8 mouse cellular contexts compared by ENCODE assay signal in the genomic region with DNA sequence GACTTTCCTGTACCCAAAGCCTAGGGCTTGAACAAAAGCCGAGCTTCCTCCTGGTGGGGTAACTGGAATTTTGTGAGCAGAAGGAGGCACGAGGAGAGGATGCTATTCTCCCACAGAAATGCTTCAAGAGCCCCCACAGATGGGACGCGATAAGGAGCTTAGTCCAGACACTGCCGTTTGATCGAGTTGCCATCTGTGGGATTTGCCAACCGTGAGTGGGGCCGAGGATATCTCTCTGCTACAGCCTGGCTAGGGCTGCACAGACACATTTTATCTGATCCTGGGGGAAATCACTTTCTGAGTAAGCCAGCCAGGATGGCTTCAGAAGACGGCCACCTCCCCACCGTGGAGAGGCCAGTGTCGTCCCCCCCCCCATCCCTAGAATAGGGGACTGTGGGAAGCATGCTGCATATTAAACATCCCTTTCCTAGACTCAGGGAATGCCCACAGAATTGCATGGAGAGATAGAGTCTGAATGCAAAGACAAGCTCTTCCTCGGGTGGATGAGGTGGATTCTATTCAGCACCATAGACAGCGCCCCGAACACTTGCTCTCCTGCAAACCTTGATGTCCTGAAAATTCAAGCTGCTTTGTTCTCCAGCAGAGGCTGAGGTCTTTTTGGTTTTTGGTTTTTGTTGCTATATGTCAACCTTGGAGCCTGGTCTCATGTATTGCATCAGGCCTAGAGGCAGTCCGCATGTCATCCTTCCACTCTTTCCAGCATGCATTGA.
DNase-seq lines count a peak whose midpoint lies in the region; ATAC-seq lines count a peak whose summit lies in the region.

No protein-coding gene starts in this region.

- H3K27ac ChIP-seq in forebrain, embryonic 10.5 days, result no peak overlapping the region
- H3K27ac ChIP-seq in forebrain, embryonic 16.5 days (ENCODE audit: low read length), result no peak overlapping the region
- H3K27ac ChIP-seq in intestine, embryonic 15.5 days, result no peak overlapping the region

- H3K9ac ChIP-seq in forebrain, embryonic 16.5 days (replicated peaks; ENCODE audit: low read depth, low read length), result no peak overlapping the region
- no peak overlapping the region for H3K9ac ChIP-seq in intestine, embryonic 15.5 days

- DNase-seq in forebrain, embryonic 10.5 days (ENCODE audit: extremely low spot score, low spot score), result peak; percentile 41
- DNase-seq in layer of hippocampus, adult 9-11 months, result peak; percentile 17
- no peak for DNase-seq in layer of hippocampus, adult 8-10 months (ENCODE audit: low spot score in 2 of 2)
- DNase-seq in Muller cell, postnatal 12 days (ENCODE audit: inconsistent ontology term), result peak; percentile 11
- DNase-seq in hindlimb bud, embryonic 11.5 days (ENCODE audit: extremely low spot score, low read depth, low spot score), result peak; percentile 39
- no peak for DNase-seq in spleen, postnatal 10 days (ENCODE audit: low spot score in 2 of 2)

- no peaks in the 10 kb centered on the region for H3K27me3 ChIP-seq in forebrain, embryonic 10.5 days (ENCODE audit: poor library complexity, severe bottlenecking)
- H3K27me3 ChIP-seq in forebrain, embryonic 16.5 days (replicated peaks; ENCODE audit: control insufficient read depth, insufficient read depth, low read length), result no peaks in the 10 kb centered on the region
- no peaks in the 10 kb centered on the region for H3K27me3 ChIP-seq in intestine, embryonic 15.5 days (replicated peaks)

- no peaks in the 10 kb centered on the region for H3K36me3 ChIP-seq in forebrain, embryonic 10.5 days (replicated peaks)
- no peaks in the 10 kb centered on the region for H3K36me3 ChIP-seq in forebrain, embryonic 16.5 days (ENCODE audit: control insufficient read depth, insufficient read depth)
- H3K36me3 ChIP-seq in intestine, embryonic 15.5 days, result no peaks in the 10 kb centered on the region

- H3K4me1 ChIP-seq in forebrain, embryonic 10.5 days, result no peaks in the 10 kb centered on the region
- no peaks in the 10 kb centered on the region; the same call in 1 of the 2 replicates for H3K4me1 ChIP-seq in forebrain, embryonic 16.5 days (replicated peaks; ENCODE audit: control insufficient read depth, insufficient read depth, low read length)
- H3K4me1 ChIP-seq in intestine, embryonic 15.5 days (replicated peaks), result no peaks in the 10 kb centered on the region

- no peaks in the 10 kb centered on the region for H3K9me3 ChIP-seq in forebrain, embryonic 10.5 days
- H3K9me3 ChIP-seq in forebrain, embryonic 16.5 days (ENCODE audit: control insufficient read depth, low read length), result no peaks in the 10 kb centered on the region
- H3K9me3 ChIP-seq in intestine, embryonic 15.5 days, result no peaks in the 10 kb centered on the region

- 67% methylated on average over 15 of the region's 15 CpGs for WGBS in forebrain, embryonic 10.5 days
- 58% methylated on average over 15 of the region's 15 CpGs for WGBS in forebrain, embryonic 16.5 days
- WGBS in intestine, embryonic 15.5 days, result 56% methylated on average over 15 of the region's 15 CpGs

- no peak overlapping the region for H3K4me2 ChIP-seq in forebrain, embryonic 16.5 days (ENCODE audit: low read length)
- no peak overlapping the region for H3K4me2 ChIP-seq in intestine, embryonic 15.5 days (replicated peaks)

- no peak; the same call in 1 of the 2 replicates for ATAC-seq in forebrain, embryonic 16.5 days
- ATAC-seq in intestine, embryonic 15.5 days, result no peak

- no peak overlapping the region for H3K4me3 ChIP-seq in forebrain, embryonic 10.5 days
- no peak overlapping the region for H3K4me3 ChIP-seq in forebrain, embryonic 16.5 days (replicated peaks; ENCODE audit: low read length)
- H3K4me3 ChIP-seq in intestine, embryonic 15.5 days (replicated peaks), result no peak overlapping the region

Comparison
In these comparisons a context has a peak if more than half of its experiments do, and no peak if none do; other contexts are left out.
1. DNase-seq: peak in forebrain, embryonic 10.5 days (single experiment), layer of hippocampus, adult 9-11 months (single experiment), Muller cell, postnatal 12 days (single experiment) and hindlimb bud, embryonic 11.5 days (single experiment); none in layer of hippocampus, adult 8-10 months (0 of 2) and spleen, postnatal 10 days (0 of 2).